Mouse (Mus musculus): ENCODE data around the gene A430089I19Rik. TPM values are rescaled to one million over a fixed set of nuclear protein-coding genes. Genes with fewer than 3 reads are reported as not detected.
"Not testable (repeated sequence)": the region's sequence is repeated elsewhere in the genome, so short reads cannot be mapped to it uniquely, and the experiment has no call there.

The A430089I19Rik gene
- not detected in 2 replicates for polyA plus RNA-seq (2015; fragmentation: Nextera tagmentation; extraction: Ambion mirVana)

DNA sequence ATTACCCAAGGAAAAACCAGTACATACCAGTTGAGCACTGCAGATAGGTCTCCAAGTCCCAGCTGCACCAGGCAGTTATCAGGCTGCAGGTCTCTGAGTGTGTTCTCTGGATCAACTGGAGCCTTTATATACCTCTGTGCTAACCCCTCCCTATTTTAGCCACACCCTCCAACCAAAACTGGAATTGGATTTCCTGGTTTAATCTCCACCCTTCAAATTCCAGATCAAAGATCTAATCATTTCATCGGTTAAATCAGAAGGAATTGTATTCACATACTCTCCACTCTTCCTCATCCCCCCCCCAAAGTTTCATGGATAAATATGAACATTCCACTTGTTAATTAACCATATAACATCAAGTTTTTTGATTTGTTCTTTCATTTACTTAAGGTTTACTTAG, at the start of gene A430089I19Rik:
Gene A430089I19Rik, minus strand, starts transcription at position 101 of the 400 bp plus-strand sequence.
- DNase-seq (ENCODE audit: low spot score) = not testable (repeated sequence)

DNA sequence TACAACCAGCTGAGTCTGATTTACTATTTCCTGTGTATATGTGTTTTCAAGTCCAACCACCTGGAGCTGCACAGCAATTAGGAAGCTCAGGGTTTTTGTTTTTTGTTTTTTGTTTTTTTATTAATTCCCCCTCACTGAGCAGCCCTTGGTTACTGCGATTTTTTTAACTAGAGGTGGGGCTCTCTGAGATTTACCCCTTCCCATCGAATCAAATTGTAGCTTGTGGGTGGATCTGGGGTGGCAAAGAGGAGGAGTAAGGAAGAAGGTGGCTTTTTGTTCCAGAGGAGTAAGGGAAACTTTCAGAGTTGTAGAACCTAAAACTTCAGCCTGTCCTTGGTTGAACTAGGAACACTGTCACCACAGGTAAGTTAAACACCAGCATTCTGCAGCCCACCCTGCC, 32.9 kb upstream of the A430089I19Rik start, which contains the start of gene AA792892:
Gene AA792892, plus strand, starts transcription at position 301 of the 400 bp plus-strand sequence.
- not testable (repeated sequence) for DNase-seq (ENCODE audit: low spot score)

DNA sequence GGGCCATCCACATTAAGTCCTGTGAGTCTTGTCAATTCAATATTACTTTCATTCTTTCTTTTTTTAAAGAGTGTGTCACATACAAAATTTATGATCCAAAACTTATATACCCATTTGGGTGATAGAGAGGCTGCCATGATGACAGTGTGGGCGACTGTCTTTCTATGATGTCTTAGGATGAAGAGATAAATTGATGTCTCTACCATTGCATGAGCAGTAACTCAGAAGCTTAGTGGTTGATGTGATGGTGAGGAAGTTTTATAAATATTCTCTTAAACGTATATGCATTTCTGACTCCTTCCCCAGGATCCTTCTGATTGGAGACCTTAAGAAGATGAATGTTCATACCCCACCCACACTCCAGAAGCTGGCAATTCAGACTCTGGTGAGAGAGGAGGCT, 7.5 kb upstream of the A430089I19Rik start, which contains the start of gene Gm6502:
Gene Gm6502, plus strand, starts transcription at position 301 of the 400 bp plus-strand sequence.
- DNase-seq (ENCODE audit: low spot score) = not testable (repeated sequence)

Other genes with a start within 250 kb of the A430089I19Rik start
- not detected in 2 replicates for gene BC061212, start 236.3 kb downstream of the A430089I19Rik start, polyA plus RNA-seq (2015; fragmentation: Nextera tagmentation; extraction: Ambion mirVana)
- not detected in 2 replicates for gene Gm6351, start 230.4 kb downstream of the A430089I19Rik start, polyA plus RNA-seq (2015; fragmentation: Nextera tagmentation; extraction: Ambion mirVana)
- gene Gm3106, start 88.8 kb downstream of the A430089I19Rik start, polyA plus RNA-seq (2015; fragmentation: Nextera tagmentation; extraction: Ambion mirVana) = not detected in 2 replicates
- gene Gm6502, start 7.6 kb upstream of the A430089I19Rik start, polyA plus RNA-seq (2015; fragmentation: Nextera tagmentation; extraction: Ambion mirVana) = 0.16 TPM in 1 of 2 replicates, not detected in the other
- not detected in 2 replicates for gene AA792892, start 33.0 kb upstream of the A430089I19Rik start, polyA plus RNA-seq (2015; fragmentation: Nextera tagmentation; extraction: Ambion mirVana)
- gene Gm7682, start 139.0 kb upstream of the A430089I19Rik start, polyA plus RNA-seq (2015; fragmentation: Nextera tagmentation; extraction: Ambion mirVana) = not detected in 2 replicates
- gene Gm3139, start 219.5 kb upstream of the A430089I19Rik start, polyA plus RNA-seq (2015; fragmentation: Nextera tagmentation; extraction: Ambion mirVana) = not detected in 2 replicates

Data from thymus, postnatal 0 days (tissue).